Mouse (Mus musculus) limb, embryonic 14.5 days (tissue): ENCODE results near the gene Phldb2. TPM values are rescaled to one million over a fixed set of nuclear protein-coding genes. Genes with fewer than 3 reads are reported as not detected.

Experiments
- ATAC-seq: fragments of 200-750 bp; cut with Nextera tagmentation; 2 replicates; pipeline ENCODE4 v1.8.0; 2017; ENCODE audit warnings: low read depth, moderate number of reproducible peaks, moderate TSS enrichment; ENCODE audit not compliant: low FRiP score
- DNase-seq: peaks from one replicate; pipeline ENCODE4 v3.0.0-alpha.2; 2015; ENCODE audit warnings: low spot score
- H3K27ac ChIP-seq: fragments of 300-500 bp; sonication (generic); replicated peaks from 2 replicates; pipeline ENCODE4 v1.5.1; 2014; ENCODE audit warnings: low read depth, mild to moderate bottlenecking, low read length, moderate library complexity, mixed read lengths
- H3K27me3 ChIP-seq: fragments of 300-500 bp; sonication (generic); 2 replicates; pipeline ENCODE4 v1.6.1; 2014; ENCODE audit warnings: low read length, mixed read lengths; ENCODE audit not compliant: control insufficient read depth, insufficient read depth
- H3K36me3 ChIP-seq: fragments of 300-500 bp; sonication (generic); 2 replicates; pipeline ENCODE4 v1.6.1; 2014; ENCODE audit warnings: mild to moderate bottlenecking, low read length, moderate library complexity, mixed read lengths; ENCODE audit not compliant: control insufficient read depth, insufficient read depth
- H3K4me1 ChIP-seq: fragments of 300-500 bp; sonication (generic); 2 replicates; pipeline ENCODE4 v1.6.1; 2014; ENCODE audit warnings: antibody characterized with exemption, low read length, mixed read lengths; ENCODE audit not compliant: control insufficient read depth, insufficient read depth
- H3K4me2 ChIP-seq: fragments of 300-500 bp; sonication (generic); replicated peaks from 2 replicates; pipeline ENCODE4 v1.6.1; 2014; ENCODE audit warnings: low read depth, mild to moderate bottlenecking, low read length, moderate library complexity; ENCODE audit not compliant: severe bottlenecking
- H3K4me3 ChIP-seq: fragments of 300-500 bp; sonication (generic); replicated peaks from 2 replicates; pipeline ENCODE4 v1.5.1; 2014; ENCODE audit warnings: low read length
- H3K9ac ChIP-seq: fragments of 300-500 bp; sonication (generic); 2 replicates; pipeline ENCODE4 v1.6.1; 2014; ENCODE audit warnings: mild to moderate bottlenecking, low read depth, low read length, moderate library complexity; ENCODE audit not compliant: severe bottlenecking
- H3K9me3 ChIP-seq: fragments of 300-500 bp; sonication (generic); 2 replicates; pipeline ENCODE4 v1.6.1; 2016; ENCODE audit warnings: low read length; ENCODE audit not compliant: control insufficient read depth
- POLR2A ChIP-seq: fragments of 200-500 bp; IDR thresholded peaks from 2 replicates; pipeline ENCODE4 v1.8.0; 2012; ENCODE audit warnings: inconsistent platforms, mild to moderate bottlenecking, moderate library complexity, borderline replicate concordance; ENCODE audit not compliant: insufficient read depth, insufficient read length; ENCODE audit errors: extremely low read depth
- WGBS: fragments of 180-500 bp; shearing (Covaris S2); extraction: QIAGEN DNeasy Blood & Tissue Kit; methylation state at CpG from one replicate; pipeline ENCODE4 v1.1.7; 2014; 5-methylcytosine and 5-hydroxymethylcytosine counted together
- polyA plus RNA-seq, 2 experiments: library from polyadenylated mRNA; depleted of rRNA in 1 of 2; stranded (reverse) in 1 of 2; unstranded in 1 of 2; fragments of >200 nt; fragmentation: Nextera tagmentation in 1 of 2; extraction: Ambion mirVana in 1 of 2; gene quantifications; 2 replicates each; pipeline versions ENCODE4 v1.2.1 to v1.2.3; 2012 to 2014

Gene Phldb2
- polyA plus RNA-seq, 2 experiments = 51.0 to 55.8 TPM

GRCm38 (mm10) chr16:45990901-45991676, 37.7 kb upstream of the Phldb2 start:
- Histone ChIP-seq H3K4me2 (no peak overlapping the region), H3K27me3 (no peaks in the 10 kb centered on the region), H3K9ac (no peak overlapping the region), H3K27ac (no peak overlapping the region), H3K4me3 (no peak overlapping the region), H3K9me3 (no peaks in the 10 kb centered on the region), H3K36me3 (no peaks in the 10 kb centered on the region), H3K4me1 (no peaks in the 10 kb centered on the region)
- peak; percentile 29 for DNase-seq
- WGBS = 44% methylated on average over 10 of the region's 10 CpGs
- ATAC-seq = no peak
- no peak for TF ChIP-seq POLR2A

DNA sequence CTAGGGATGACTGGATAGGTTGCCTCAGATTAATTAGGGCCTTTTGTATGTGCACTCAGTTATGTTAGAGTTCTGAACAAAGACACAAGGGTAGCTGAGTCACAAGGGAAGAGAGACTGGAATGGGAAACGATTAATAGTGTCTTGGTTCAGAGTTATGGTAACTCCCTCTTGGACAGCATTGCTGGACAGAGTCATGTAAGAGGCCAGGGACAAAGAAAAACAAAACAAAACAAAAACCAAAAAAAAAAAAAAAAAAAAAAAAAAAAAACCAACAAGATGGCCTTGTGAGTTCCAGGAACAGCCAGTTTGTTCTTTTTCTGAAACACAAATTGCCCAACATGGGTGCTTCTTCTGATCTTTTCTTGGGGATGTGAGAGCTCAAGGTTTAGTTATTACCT, 32.8 kb upstream of the Phldb2 start:
- H3K4me1 ChIP-seq = peaks cover 7% of the 10 kb centered on the region; the same call in 1 of the 2 replicates
- no peak overlapping the region for H3K4me2 ChIP-seq
- H3K4me3 ChIP-seq = no peak overlapping the region
- WGBS = 76% methylated on average over 1 of the region's 1 CpGs
- no peak for TF ChIP-seq POLR2A
- no peaks in the 10 kb centered on the region for H3K9me3 ChIP-seq
- H3K9ac ChIP-seq = no peak overlapping the region
- no peaks in the 10 kb centered on the region for H3K27me3 ChIP-seq
- no peak for ATAC-seq
- no peak overlapping the region for H3K27ac ChIP-seq
- no peak for DNase-seq
- H3K36me3 ChIP-seq = no peaks in the 10 kb centered on the region

- no peaks in the 10 kb centered on the region for H3K27me3 ChIP-seq
Measured at GRCm38 (mm10) chr16:45984610-45985606, 31.5 kb upstream of the Phldb2 start.

GRCm38 (mm10) chr16:45976251-45976650, 22.9 kb upstream of the Phldb2 start:
- Histone ChIP-seq H3K9me3 (no peaks in the 10 kb centered on the region), H3K36me3 (no peaks in the 10 kb centered on the region), H3K27ac (no peak overlapping the region), H3K4me2 (no peak overlapping the region), H3K4me1 (no peaks in the 10 kb centered on the region), H3K27me3 (no peaks in the 10 kb centered on the region), H3K4me3 (no peak overlapping the region), H3K9ac (no peak overlapping the region)
- 95% methylated on average over 1 of the region's 1 CpGs for WGBS
- no peak for TF ChIP-seq POLR2A
- DNase-seq (no peak), ATAC-seq (no peak)

More at GRCm38 (mm10) chr16:45984610-45985606, 31.5 kb upstream of the Phldb2 start:
- Histone ChIP-seq H3K27ac (peak overlapping the region; percentile 50; the same call in 1 of the 2 replicates), H3K36me3 (no peaks in the 10 kb centered on the region), H3K9me3 (no peaks in the 10 kb centered on the region), H3K4me3 (no peak overlapping the region), H3K9ac (no peak overlapping the region), H3K4me2 (no peak overlapping the region), H3K4me1 (peaks cover 7% of the 10 kb centered on the region; the same call in 1 of the 2 replicates)
- no peak for TF ChIP-seq POLR2A
- WGBS = 67% methylated on average over 4 of the region's 4 CpGs
- peak; percentile 63 for DNase-seq
- peak; percentile 72 for ATAC-seq
